Mouse (Mus musculus): ENCODE results near the gene Olfm1. TPM values are rescaled to one million over a fixed set of nuclear protein-coding genes. Genes with fewer than 3 reads are reported as not detected.

Gene Olfm1
- polyA plus RNA-seq, 1 experiment from 2014 or later: 32.5 TPM

- Histone ChIP-seq H3K9ac (replicated peaks; ENCODE audit: low read length) (no peak overlapping the region), H3K36me3 (replicated peaks; ENCODE audit: control insufficient read depth, insufficient read depth, low read depth, low read length) (no peaks in the 10 kb centered on the region), H3K9me3 (replicated peaks; ENCODE audit: control insufficient read depth, low read length) (no peaks in the 10 kb centered on the region), H3K27ac (replicated peaks; ENCODE audit: low read depth, low read length) (no peak overlapping the region), H3K4me2 (ENCODE audit: low read depth, low read length) (no peak overlapping the region), H3K4me1 (ENCODE audit: control insufficient read depth, insufficient read depth, low read length) (no peaks in the 10 kb centered on the region), H3K27me3 (ENCODE audit: control insufficient read depth, insufficient read depth, low read length) (no peaks in the 10 kb centered on the region), H3K4me3 (ENCODE audit: low read depth, low read length) (no peak overlapping the region)
- no peak for DNase-seq (ENCODE audit: low spot score)
- no peak for ATAC-seq (replicated peaks; ENCODE audit: insufficient number of reproducible peaks, low FRiP score, low TSS enrichment, low read depth)
- WGBS: 65% methylated on average over 8 of the region's 8 CpGs
Observed at GRCm38 (mm10) chr2:28244667-28245395, 52.0 kb downstream of the Olfm1 start.

- no peaks in the 10 kb centered on the region for H3K4me1 ChIP-seq (ENCODE audit: control insufficient read depth, insufficient read depth, low read length)
- H3K27ac ChIP-seq (replicated peaks; ENCODE audit: low read depth, low read length): no peak overlapping the region
- H3K9ac ChIP-seq (replicated peaks; ENCODE audit: low read length): no peak overlapping the region
- no peak overlapping the region for H3K4me2 ChIP-seq (ENCODE audit: low read depth, low read length)
- whole genome bisulfite sequencing: 76% methylated on average over 5 of the region's 5 CpGs
- H3K27me3 ChIP-seq (ENCODE audit: control insufficient read depth, insufficient read depth, low read length): no peaks in the 10 kb centered on the region
- no peaks in the 10 kb centered on the region for H3K36me3 ChIP-seq (replicated peaks; ENCODE audit: control insufficient read depth, insufficient read depth, low read depth, low read length)
- ATAC-seq (replicated peaks; ENCODE audit: insufficient number of reproducible peaks, low FRiP score, low TSS enrichment, low read depth) (no peak), DNase-seq (ENCODE audit: low spot score) (no peak)
- H3K4me3 ChIP-seq (ENCODE audit: low read depth, low read length): no peak overlapping the region
- H3K9me3 ChIP-seq (replicated peaks; ENCODE audit: control insufficient read depth, low read length): no peaks in the 10 kb centered on the region
Observed at GRCm38 (mm10) chr2:28246110-28246653, 53.4 kb downstream of the Olfm1 start.

- no peaks in the 10 kb centered on the region for H3K27me3 ChIP-seq (ENCODE audit: control insufficient read depth, insufficient read depth, low read length)
- ATAC-seq (replicated peaks; ENCODE audit: insufficient number of reproducible peaks, low FRiP score, low TSS enrichment, low read depth): no peak
Observed at GRCm38 (mm10) chr2:28247098-28247497, 54.3 kb downstream of the Olfm1 start.

GRCm38 (mm10) chr2:28252554-28252953 is 59.8 kb downstream of the Olfm1 start:
- H3K9ac ChIP-seq (replicated peaks; ENCODE audit: low read length): no peak overlapping the region
- H3K27ac ChIP-seq (replicated peaks; ENCODE audit: low read depth, low read length): no peak overlapping the region
- H3K9me3 ChIP-seq (replicated peaks; ENCODE audit: control insufficient read depth, low read length): no peaks in the 10 kb centered on the region
- no peak overlapping the region for H3K4me3 ChIP-seq (ENCODE audit: low read depth, low read length)
- DNase-seq (ENCODE audit: low spot score) (no peak), ATAC-seq (replicated peaks; ENCODE audit: insufficient number of reproducible peaks, low FRiP score, low TSS enrichment, low read depth) (no peak)
- no peak overlapping the region for H3K4me2 ChIP-seq (ENCODE audit: low read depth, low read length)
- WGBS: 77% methylated on average over 4 of the region's 4 CpGs
- H3K27me3 ChIP-seq (ENCODE audit: control insufficient read depth, insufficient read depth, low read length): no peaks in the 10 kb centered on the region
- H3K4me1 ChIP-seq (ENCODE audit: control insufficient read depth, insufficient read depth, low read length): no peaks in the 10 kb centered on the region
- H3K36me3 ChIP-seq (replicated peaks; ENCODE audit: control insufficient read depth, insufficient read depth, low read depth, low read length): no peaks in the 10 kb centered on the region

More at GRCm38 (mm10) chr2:28247098-28247497, 54.3 kb downstream of the Olfm1 start:
- Histone ChIP-seq H3K9ac (replicated peaks; ENCODE audit: low read length) (no peak overlapping the region), H3K27ac (replicated peaks; ENCODE audit: low read depth, low read length) (no peak overlapping the region), H3K4me3 (ENCODE audit: low read depth, low read length) (no peak overlapping the region), H3K36me3 (replicated peaks; ENCODE audit: control insufficient read depth, insufficient read depth, low read depth, low read length) (no peaks in the 10 kb centered on the region), H3K4me1 (ENCODE audit: control insufficient read depth, insufficient read depth, low read length) (no peaks in the 10 kb centered on the region), H3K4me2 (ENCODE audit: low read depth, low read length) (no peak overlapping the region), H3K9me3 (replicated peaks; ENCODE audit: control insufficient read depth, low read length) (no peaks in the 10 kb centered on the region)
- 89% methylated on average over 11 of the region's 11 CpGs for WGBS
- no peak for DNase-seq (ENCODE audit: low spot score)

GRCm38 (mm10) chr2:28256029-28256428 is 63.2 kb downstream of the Olfm1 start:
- Histone ChIP-seq H3K4me2 (ENCODE audit: low read depth, low read length) (no peak overlapping the region), H3K27ac (replicated peaks; ENCODE audit: low read depth, low read length) (no peak overlapping the region), H3K27me3 (ENCODE audit: control insufficient read depth, insufficient read depth, low read length) (no peaks in the 10 kb centered on the region), H3K9me3 (replicated peaks; ENCODE audit: control insufficient read depth, low read length) (no peaks in the 10 kb centered on the region), H3K4me1 (ENCODE audit: control insufficient read depth, insufficient read depth, low read length) (no peaks in the 10 kb centered on the region), H3K36me3 (replicated peaks; ENCODE audit: control insufficient read depth, insufficient read depth, low read depth, low read length) (no peaks in the 10 kb centered on the region), H3K4me3 (ENCODE audit: low read depth, low read length) (no peak overlapping the region), H3K9ac (replicated peaks; ENCODE audit: low read length) (no peak overlapping the region)
- DNase-seq (ENCODE audit: low spot score) (no peak), ATAC-seq (replicated peaks; ENCODE audit: insufficient number of reproducible peaks, low FRiP score, low TSS enrichment, low read depth) (no peak)
- WGBS: 90% methylated on average over 7 of the region's 7 CpGs

GRCm38 (mm10) chr2:28261438-28261837 is 68.6 kb downstream of the Olfm1 start:
- Histone ChIP-seq H3K4me3 (ENCODE audit: low read depth, low read length) (no peak overlapping the region), H3K27ac (replicated peaks; ENCODE audit: low read depth, low read length) (no peak overlapping the region), H3K4me2 (ENCODE audit: low read depth, low read length) (no peak overlapping the region), H3K36me3 (replicated peaks; ENCODE audit: control insufficient read depth, insufficient read depth, low read depth, low read length) (no peaks in the 10 kb centered on the region), H3K4me1 (ENCODE audit: control insufficient read depth, insufficient read depth, low read length) (no peaks in the 10 kb centered on the region), H3K9me3 (replicated peaks; ENCODE audit: control insufficient read depth, low read length) (no peaks in the 10 kb centered on the region), H3K27me3 (ENCODE audit: control insufficient read depth, insufficient read depth, low read length) (no peaks in the 10 kb centered on the region), H3K9ac (replicated peaks; ENCODE audit: low read length) (no peak overlapping the region)
- ATAC-seq (replicated peaks; ENCODE audit: insufficient number of reproducible peaks, low FRiP score, low TSS enrichment, low read depth) (no peak), DNase-seq (ENCODE audit: low spot score) (no peak)
- WGBS: 79% methylated on average over 3 of the region's 3 CpGs

GRCm38 (mm10) chr2:28267776-28268275 is 75.0 kb downstream of the Olfm1 start:
- ATAC-seq (replicated peaks; ENCODE audit: insufficient number of reproducible peaks, low FRiP score, low TSS enrichment, low read depth) (no peak), DNase-seq (ENCODE audit: low spot score) (no peak)
- 87% methylated on average over 3 of the region's 3 CpGs for WGBS
- Histone ChIP-seq H3K4me1 (ENCODE audit: control insufficient read depth, insufficient read depth, low read length) (no peaks in the 10 kb centered on the region), H3K4me2 (ENCODE audit: low read depth, low read length) (no peak overlapping the region), H3K36me3 (replicated peaks; ENCODE audit: control insufficient read depth, insufficient read depth, low read depth, low read length) (no peaks in the 10 kb centered on the region), H3K9ac (replicated peaks; ENCODE audit: low read length) (no peak overlapping the region), H3K9me3 (replicated peaks; ENCODE audit: control insufficient read depth, low read length) (no peaks in the 10 kb centered on the region), H3K27me3 (ENCODE audit: control insufficient read depth, insufficient read depth, low read length) (no peaks in the 10 kb centered on the region), H3K4me3 (ENCODE audit: low read depth, low read length) (no peak overlapping the region), H3K27ac (replicated peaks; ENCODE audit: low read depth, low read length) (no peak overlapping the region)

GRCm38 (mm10) chr2:28270561-28270960 is 77.8 kb downstream of the Olfm1 start:
- no peak for DNase-seq (ENCODE audit: low spot score)

More at GRCm38 (mm10) chr2:28270561-28270960, 77.8 kb downstream of the Olfm1 start:
- Histone ChIP-seq H3K36me3 (replicated peaks; ENCODE audit: control insufficient read depth, insufficient read depth, low read depth, low read length) (no peaks in the 10 kb centered on the region), H3K27me3 (ENCODE audit: control insufficient read depth, insufficient read depth, low read length) (no peaks in the 10 kb centered on the region), H3K9me3 (replicated peaks; ENCODE audit: control insufficient read depth, low read length) (no peaks in the 10 kb centered on the region), H3K4me3 (ENCODE audit: low read depth, low read length) (no peak overlapping the region), H3K9ac (replicated peaks; ENCODE audit: low read length) (no peak overlapping the region), H3K4me1 (ENCODE audit: control insufficient read depth, insufficient read depth, low read length) (no peaks in the 10 kb centered on the region), H3K27ac (replicated peaks; ENCODE audit: low read depth, low read length) (no peak overlapping the region), H3K4me2 (ENCODE audit: low read depth, low read length) (no peak overlapping the region)
- 15% methylated on average over 4 of the region's 4 CpGs for WGBS
- ATAC-seq (replicated peaks; ENCODE audit: insufficient number of reproducible peaks, low FRiP score, low TSS enrichment, low read depth): no peak
